10 mouse cellular contexts compared by ENCODE assay signal in the genomic region with DNA sequence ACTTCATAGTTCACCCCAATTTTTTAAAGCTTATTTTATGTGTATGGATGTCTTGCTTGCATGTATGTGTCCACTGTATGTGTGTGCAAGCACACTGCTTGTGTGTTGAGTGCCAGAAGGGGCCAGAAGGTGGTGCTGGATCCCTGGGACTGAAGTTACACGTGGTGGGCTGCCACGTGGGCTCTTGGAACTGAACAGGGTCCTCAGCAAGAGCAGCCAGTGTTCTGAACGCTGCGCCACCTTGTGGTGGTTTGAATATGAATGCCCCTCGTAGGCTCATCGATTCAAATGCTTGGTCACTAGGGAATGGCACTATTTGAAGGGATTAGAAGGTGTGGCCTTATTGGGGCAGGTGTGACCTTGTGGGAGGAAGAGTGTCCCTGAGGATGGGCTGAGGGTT. TPM values are rescaled to one million over a fixed set of nuclear protein-coding genes. Genes with fewer than 3 reads are reported as not detected.
A peak's percentile ranks its signal among the peaks of the same experiment; 100 is the strongest.
DNase-seq lines count a peak whose midpoint lies in the region; ATAC-seq and TF ChIP-seq lines count a peak whose summit lies in the region.
"Had no signal": no experiment of that assay in that cellular context is flagged by ENCODE, and none has a peak within 500 bp of the region (broad histone marks: within the 10 kb centered on the region; RNA-seq: fewer than 3 reads in every experiment).

No protein-coding gene starts in this region.

- H3K36me3 ChIP-seq in hindbrain, embryonic 10.5 days, result no peaks in the 10 kb centered on the region
- no peaks in the 10 kb centered on the region for H3K36me3 ChIP-seq in hindbrain, embryonic 13.5 days
- H3K36me3 ChIP-seq in E14TG2a.4 (ENCODE audit: insufficient read depth, low read length), result no peaks in the 10 kb centered on the region
- H3K36me3 ChIP-seq in lung, postnatal 0 days (ENCODE audit: insufficient read depth, low read length), result no peaks in the 10 kb centered on the region
- H3K36me3 ChIP-seq: embryonic facial prominence, embryonic 13.5 days; stomach, embryonic 15.5 days had no signal

- H3K4me1 ChIP-seq in hindbrain, embryonic 10.5 days (replicated peaks), result peaks cover 18% of the 10 kb centered on the region
- H3K4me1 ChIP-seq in hindbrain, embryonic 13.5 days (replicated peaks), result peaks cover 22% of the 10 kb centered on the region
- 0 out of 2 replicates have a peak, but pooled peaks cover 2% of the 10 kb centered on the region for H3K4me1 ChIP-seq in E14TG2a.4 (replicated peaks; ENCODE audit: low read depth, low read length)
- 0 out of 2 replicates have a peak, but pooled peaks cover 4% of the 10 kb centered on the region for H3K4me1 ChIP-seq in lung, postnatal 0 days (ENCODE audit: insufficient read depth, low read depth, low read length)

- TF ChIP-seq EP300 in lung, postnatal 0 days (IDR thresholded peaks at IDR 0.05), result no peak

- no peak overlapping the region for H3K4me2 ChIP-seq in hindbrain, embryonic 13.5 days
- no peak overlapping the region for H3K4me2 ChIP-seq in lung, postnatal 0 days (replicated peaks; ENCODE audit: low read depth, low read length)
- H3K4me2 ChIP-seq: embryonic facial prominence, embryonic 13.5 days; stomach, embryonic 15.5 days had no signal

- peak; percentile 76 for DNase-seq in hindbrain, embryonic 10.5 days (ENCODE audit: low spot score)
- peak; percentile 42 for DNase-seq in adrenal gland, postnatal 25 days
- DNase-seq in forelimb bud, embryonic 11.5 days (ENCODE audit: low read depth, low spot score), result peak; percentile 77
- peak; percentile 55 for DNase-seq in lung, postnatal 0 days (ENCODE audit: low spot score)
- peak; percentile 72 for DNase-seq in testis, postnatal 10 days (ENCODE audit: low spot score)

- H3K4me3 ChIP-seq in hindbrain, embryonic 10.5 days, result no peak overlapping the region
- H3K4me3 ChIP-seq in hindbrain, embryonic 13.5 days, result no peak overlapping the region
- no peak overlapping the region for H3K4me3 ChIP-seq in E14TG2a.4 (replicated peaks; ENCODE audit: low read length)
- H3K4me3 ChIP-seq in lung, postnatal 0 days (ENCODE audit: low read depth, low read length), result no peak overlapping the region
- H3K4me3 ChIP-seq: embryonic facial prominence, embryonic 13.5 days; stomach, embryonic 15.5 days had no signal

- peaks cover 10% of the 10 kb centered on the region for H3K27me3 ChIP-seq in hindbrain, embryonic 10.5 days (ENCODE audit: insufficient read depth, poor library complexity, severe bottlenecking)
- peaks cover 8% of the 10 kb centered on the region; the same call in 1 of the 2 replicates for H3K27me3 ChIP-seq in hindbrain, embryonic 13.5 days
- H3K27me3 ChIP-seq in E14TG2a.4 (ENCODE audit: insufficient read depth, low read length), result peaks cover 40% of the 10 kb centered on the region
- H3K27me3 ChIP-seq in lung, postnatal 0 days (replicated peaks; ENCODE audit: insufficient read depth, low read length), result no peaks in the 10 kb centered on the region
- H3K27me3 ChIP-seq: stomach, embryonic 15.5 days had no signal

- no peak overlapping the region for H3K9ac ChIP-seq in hindbrain, embryonic 13.5 days
- H3K9ac ChIP-seq in lung, postnatal 0 days (replicated peaks; ENCODE audit: low read depth), result no peak overlapping the region
- H3K9ac ChIP-seq: embryonic facial prominence, embryonic 13.5 days; stomach, embryonic 15.5 days had no signal

- H3K27ac ChIP-seq in hindbrain, embryonic 10.5 days, result no peak overlapping the region
- no peak overlapping the region for H3K27ac ChIP-seq in hindbrain, embryonic 13.5 days
- no peak overlapping the region for H3K27ac ChIP-seq in lung, postnatal 0 days (ENCODE audit: low read length)
- H3K27ac ChIP-seq: stomach, embryonic 15.5 days had no signal

- peaks cover 13% of the 10 kb centered on the region for H3K9me3 ChIP-seq in hindbrain, embryonic 10.5 days
- peaks cover 9% of the 10 kb centered on the region; the same call in 1 of the 2 replicates for H3K9me3 ChIP-seq in hindbrain, embryonic 13.5 days
- H3K9me3 ChIP-seq in E14TG2a.4 (ENCODE audit: low read length), result peaks cover 9% of the 10 kb centered on the region; the same call in 1 of the 2 replicates
- H3K9me3 ChIP-seq in lung, postnatal 0 days (ENCODE audit: low read length), result no peaks in the 10 kb centered on the region
- H3K9me3 ChIP-seq: stomach, embryonic 15.5 days had no signal

- peak; percentile 62 for TF ChIP-seq CTCF in E14TG2a.4 (conservative IDR thresholded peaks at IDR 0.05; ENCODE audit: low read length)
- TF ChIP-seq CTCF in lung, postnatal 0 days (IDR thresholded peaks at IDR 0.05), result peak; percentile 79

- WGBS in hindbrain, embryonic 10.5 days, result 28% methylated on average over 6 of the region's 6 CpGs
- 21% methylated on average over 6 of the region's 6 CpGs for WGBS in hindbrain, embryonic 13.5 days
- 29% methylated on average over 6 of the region's 6 CpGs for WGBS in lung, postnatal 0 days

- ATAC-seq in hindbrain, embryonic 13.5 days (ENCODE audit: low FRiP score), result no peak
- ATAC-seq in lung, postnatal 0 days, result 0 out of 2 replicates have a peak, but pooled peaks have one; percentile 6
- no peak for ATAC-seq in monocyte, adult 5-6 weeks (replicated peaks; ENCODE audit: insufficient number of reproducible peaks, low FRiP score, low TSS enrichment, poor library complexity, severe bottlenecking)

RNA-seq across cellular contexts. Expression of a gene that starts 38.4 kb away (rescaled TPM):
- not detected in 2 replicates for polyA plus RNA-seq in hindbrain, embryonic 10.5 days (2016; fragmentation: Nextera tagmentation; extraction: Ambion mirVana)
- 0.12 TPM in 1 of 2 replicates, not detected in the other for polyA plus RNA-seq in hindbrain, embryonic 13.5 days (2015; fragmentation: Nextera tagmentation; extraction: Ambion mirVana)
- 15.9 and 19.5 TPM in 2 replicates for total RNA-seq in adrenal gland, postnatal 25 days (2021)
- polyA plus RNA-seq in lung, postnatal 0 days (2015; fragmentation: Nextera tagmentation; extraction: Ambion mirVana), result 0.04 TPM in 1 of 2 replicates, not detected in the other
- not detected in 3 replicates for total RNA-seq in monocyte, adult 5-6 weeks (2017)
